Mouse (Mus musculus) left cerebral cortex, postnatal 10 days (tissue): ENCODE measurements around the gene Igsf21. TPM values are rescaled to one million over a fixed set of nuclear protein-coding genes. Genes with fewer than 3 reads are reported as not detected.

Experiments
- DNase-seq, 2 experiments: peaks; one replicate each; pipeline ENCODE4 v3.0.0; 2021 to 2022; ENCODE audit warnings: low spot score in 2 of 2, mixed read lengths in 1 of 2; ENCODE audit errors: extremely low spot score in 1 of 2
- intact Hi-C: fragments of 180-260 bp; cut with DNase I; formaldehyde crosslinking; loops from one replicate; pipeline ENCODE4 v1.15.1; 2025
- total RNA-seq, 2 experiments: library from RNA; stranded (reverse); gene quantifications; 2 replicates each; pipeline ENCODE4 v1.2.3; 2021

Gene Igsf21
- total RNA-seq, 2 experiments from 2014 or later = 147 to 158 TPM

- intact Hi-C loops = no loop called here
- DNase-seq = no peak
These were observed 36.3 kb downstream of the Igsf21 start for GRCm38 (mm10) chr4:140210129-140210890.

- intact Hi-C loops = no loop called here
- DNase-seq = peak; percentile 69 to 85
These were observed 40.8 kb downstream of the Igsf21 start for GRCm38 (mm10) chr4:140205811-140206231.

- intact Hi-C loops = no loop called here
- DNase-seq = no peak
These were observed 41.8 kb downstream of the Igsf21 start for GRCm38 (mm10) chr4:140204775-140205174.

DNA sequence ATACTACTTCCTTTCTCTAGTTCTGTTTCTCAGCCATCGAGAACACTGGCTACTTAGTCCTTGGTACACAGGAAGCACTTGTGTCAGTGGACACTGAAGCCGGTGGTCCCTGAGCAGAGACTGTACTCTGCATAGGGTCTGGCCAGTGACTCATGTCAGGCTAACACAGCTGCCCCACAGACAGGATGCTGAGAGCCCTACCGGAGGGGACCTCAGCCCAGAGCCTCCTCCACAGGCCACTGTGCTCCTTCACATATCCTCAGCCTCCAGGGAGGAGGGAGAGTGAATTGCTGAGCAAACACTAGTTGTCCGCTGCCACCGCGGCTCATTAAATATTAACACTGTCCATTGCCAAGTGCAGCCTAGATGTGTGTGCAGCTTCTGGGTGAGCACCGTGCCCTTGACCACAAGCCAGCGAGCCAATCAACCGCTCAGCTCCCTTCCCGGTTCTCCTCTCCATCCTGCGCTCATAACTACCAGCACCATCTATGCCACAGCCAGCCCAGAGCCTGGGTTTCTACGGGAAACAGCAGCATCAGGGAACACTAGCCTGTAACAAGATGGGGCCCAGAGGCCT is 42.8 kb downstream of the Igsf21 start:
- intact Hi-C loops = no loop called here
- DNase-seq = no peak

GRCm38 (mm10) chr4:140202196-140202595 is 44.4 kb downstream of the Igsf21 start:
- DNase-seq = no peak
- intact Hi-C loops = no loop called here

DNA sequence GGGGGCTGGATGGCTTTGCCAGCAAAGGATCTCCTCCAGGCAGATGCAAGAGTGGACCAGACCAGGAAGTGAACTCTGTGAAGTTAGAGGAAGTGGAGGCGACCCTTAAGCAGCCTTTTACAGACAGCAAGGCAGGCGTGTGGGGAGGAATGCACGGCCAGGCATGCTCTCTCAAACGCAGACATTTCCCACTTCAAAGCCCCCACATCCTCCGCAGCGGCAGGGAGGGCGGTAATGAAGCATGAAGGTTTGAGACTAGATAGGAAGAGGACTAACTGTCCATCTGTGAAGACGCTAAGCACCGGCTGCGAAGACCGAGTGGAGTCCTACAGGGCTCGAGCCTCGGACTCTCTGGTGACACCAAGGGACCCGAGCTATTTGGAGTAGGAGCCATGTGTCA is 46.3 kb downstream of the Igsf21 start:
- intact Hi-C loops = no loop called here
- DNase-seq = no peak

DNA sequence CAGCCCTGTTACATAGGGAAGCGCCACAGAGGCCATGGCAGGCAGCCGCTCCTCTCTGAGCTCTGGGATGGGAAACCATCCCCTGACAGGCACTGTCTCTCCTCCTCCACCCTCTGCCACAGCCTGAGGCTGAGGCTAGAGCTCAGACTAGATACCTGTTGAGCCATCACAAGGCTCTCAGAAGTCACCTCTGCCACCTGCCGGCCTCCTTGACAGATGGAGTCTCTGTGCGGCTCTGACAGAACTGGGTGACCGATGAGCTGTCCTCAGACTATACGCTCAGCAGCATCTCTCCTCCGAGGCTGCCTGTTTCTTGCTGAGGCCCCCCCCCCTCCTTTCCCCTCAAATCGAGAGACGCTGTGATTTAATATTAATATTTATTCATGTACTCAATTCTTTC is 49.9 kb downstream of the Igsf21 start:
- intact Hi-C loops = no loop called here
- DNase-seq = no peak

DNA sequence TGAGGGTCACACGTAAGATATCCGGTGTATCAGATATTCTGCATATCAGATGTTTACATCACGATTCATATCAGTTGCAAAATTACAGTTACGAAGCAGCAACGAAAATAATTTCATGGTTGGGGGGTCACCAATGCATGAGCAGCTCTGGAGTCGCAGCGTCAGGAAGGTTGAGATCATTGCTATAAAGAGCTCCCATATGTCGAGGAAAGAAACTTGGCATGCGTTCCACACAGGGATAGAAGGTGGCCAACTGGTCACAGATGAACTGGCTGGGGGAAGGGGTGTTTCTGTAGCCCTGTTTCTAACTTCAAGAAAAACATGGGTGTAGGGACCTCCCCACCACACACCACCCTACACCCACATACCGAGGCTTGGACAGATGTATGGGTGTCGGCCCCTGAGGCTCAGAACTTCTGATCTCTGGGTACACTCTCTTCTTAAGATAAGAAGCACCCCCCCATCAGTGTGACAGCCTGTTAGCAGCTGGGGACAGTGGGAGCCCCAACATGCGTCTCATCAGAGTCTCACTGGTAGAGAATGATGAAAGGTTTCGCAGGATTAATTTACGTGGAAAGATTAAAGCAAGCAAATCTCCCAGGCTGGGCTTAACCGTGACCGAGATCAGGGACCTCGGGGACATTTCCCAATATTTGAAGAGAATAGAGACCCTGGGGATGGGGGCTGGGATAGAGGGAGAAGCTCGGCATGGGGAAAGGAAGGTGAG is 54.1 kb downstream of the Igsf21 start:
- no peak for DNase-seq

GRCm38 (mm10) chr4:140189601-140190000 is 57.0 kb downstream of the Igsf21 start:
- intact Hi-C loops = no loop called here
- no peak for DNase-seq

More for the DNA sequence above, 54.1 kb downstream of the Igsf21 start:
- intact Hi-C loops = no loop called here

- DNase-seq = no peak
- intact Hi-C loops = no loop called here
These were observed 58.0 kb downstream of the Igsf21 start for GRCm38 (mm10) chr4:140188626-140189025.

GRCm38 (mm10) chr4:140187404-140188145 is 59.0 kb downstream of the Igsf21 start:
- intact Hi-C loops = no loop called here
- DNase-seq = no peak

DNA sequence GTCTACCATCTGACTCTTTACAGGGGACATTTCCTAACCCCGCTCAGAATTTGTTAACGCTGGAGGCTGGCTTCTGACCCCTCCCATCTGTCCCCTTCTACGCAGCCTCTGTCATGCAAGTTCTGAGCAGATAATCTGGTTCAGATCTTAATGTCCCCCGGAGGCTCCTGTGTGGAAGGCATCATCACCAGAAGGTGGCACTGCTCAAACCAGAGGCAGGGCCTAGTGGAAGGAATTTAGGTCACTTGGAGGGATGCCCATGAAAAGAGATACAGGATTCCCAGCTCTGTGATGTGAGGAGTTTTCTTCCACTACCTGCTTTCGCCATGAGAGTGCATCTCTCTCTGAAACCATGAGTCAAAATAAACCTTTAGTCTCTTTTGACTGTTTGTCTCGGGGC is 67.0 kb downstream of the Igsf21 start:
- intact Hi-C loops = no loop called here
- no peak for DNase-seq

GRCm38 (mm10) chr4:140177055-140177454 is 69.5 kb downstream of the Igsf21 start:
- DNase-seq = no peak
- intact Hi-C loops = no loop called here

DNA sequence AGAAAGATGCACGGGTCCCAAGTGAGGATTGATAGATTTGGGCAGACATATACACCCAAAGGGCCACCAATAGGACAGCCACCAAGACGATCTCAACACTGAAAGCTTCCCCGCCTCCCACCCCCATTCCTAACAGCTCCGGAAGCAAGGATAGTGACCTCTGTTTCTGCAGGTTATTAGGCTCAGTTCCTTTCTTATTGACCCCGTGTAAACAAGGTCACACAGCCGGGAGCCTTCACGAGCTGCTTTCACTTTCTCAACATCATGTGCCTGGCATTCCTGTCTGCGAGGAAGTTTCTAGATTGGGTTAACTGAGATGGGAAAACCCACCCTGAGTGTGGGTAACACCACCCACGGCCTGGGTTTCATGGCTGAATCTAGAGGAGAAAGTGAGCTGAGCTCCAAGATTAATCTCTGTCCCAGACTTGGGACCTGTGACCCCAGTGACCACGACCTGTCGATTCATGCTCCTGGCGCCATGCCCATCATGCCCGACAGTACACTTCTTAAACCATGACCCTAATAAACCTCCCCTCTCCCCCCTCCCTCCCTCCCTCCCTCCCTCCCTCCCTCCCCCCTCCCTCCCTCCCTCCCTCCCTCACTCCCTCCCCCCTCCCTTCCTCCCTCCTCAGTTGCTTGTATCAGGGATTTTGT is 72.7 kb downstream of the Igsf21 start:
- intact Hi-C loops = no loop called here
- no peak for DNase-seq

DNA sequence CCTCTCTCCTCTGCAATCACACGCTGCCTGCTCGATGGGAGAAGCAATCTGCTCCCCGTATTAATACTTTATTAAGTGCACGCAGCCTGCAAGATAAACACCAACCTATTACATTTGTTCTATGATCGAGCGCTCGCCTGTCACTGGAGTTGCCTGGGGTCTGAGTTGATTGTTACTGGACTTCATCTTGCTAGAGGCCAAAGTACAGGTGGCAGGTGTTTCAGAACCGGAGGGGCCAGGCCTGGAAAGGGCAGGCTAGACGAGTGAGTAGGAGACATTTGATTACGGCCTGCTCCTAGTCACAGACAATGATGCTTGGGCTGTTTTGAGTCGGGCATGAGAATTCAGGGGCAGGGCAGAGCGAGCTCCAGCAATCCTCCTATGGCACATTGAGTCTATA is 73.5 kb downstream of the Igsf21 start:
- intact Hi-C loops = no loop called here
- DNase-seq = no peak

DNA sequence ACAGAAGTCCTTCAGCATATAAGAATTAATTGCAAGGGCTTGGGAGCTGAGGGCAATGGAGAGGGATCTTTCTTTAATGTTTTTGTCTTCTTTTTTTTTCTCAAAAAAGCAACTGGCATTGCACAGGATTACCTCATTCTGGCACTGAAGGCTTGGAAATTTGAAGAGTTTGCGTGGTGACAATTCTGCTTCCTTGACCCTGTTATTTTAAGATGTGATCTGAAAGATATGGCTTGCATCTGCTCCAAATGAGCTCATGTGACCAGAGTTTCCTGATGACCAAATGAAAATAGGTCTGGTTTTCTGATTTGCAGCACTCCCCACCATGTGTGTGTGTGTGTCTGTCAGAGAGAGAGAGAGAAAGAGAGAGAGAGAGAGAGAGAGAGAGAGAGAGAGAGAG is 74.7 kb downstream of the Igsf21 start:
- intact Hi-C loops = no loop called here
- no peak for DNase-seq

DNA sequence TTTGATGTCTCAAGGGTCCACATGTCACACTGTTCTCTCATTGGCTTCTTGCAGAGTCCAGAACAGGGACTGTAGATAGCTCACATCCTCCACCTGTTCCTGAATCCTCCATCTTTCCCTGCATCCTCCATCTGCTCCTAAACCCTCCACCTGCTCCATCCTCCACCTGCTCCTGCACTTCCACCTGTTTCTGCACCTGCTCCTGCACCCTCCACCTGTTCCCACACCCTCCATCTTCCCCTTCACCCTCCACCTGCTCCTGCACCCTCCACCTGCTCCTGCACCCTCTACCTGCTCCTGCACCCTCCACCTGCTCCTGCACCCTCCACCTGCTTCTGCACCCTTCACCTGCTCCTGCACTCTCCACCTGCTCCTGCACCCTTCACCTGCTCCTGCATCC is 75.4 kb downstream of the Igsf21 start:
- intact Hi-C loops = no loop called here
- DNase-seq = no peak

GRCm38 (mm10) chr4:140165851-140166250 is 80.7 kb downstream of the Igsf21 start:
- no peak for DNase-seq
- intact Hi-C loops = no loop called here

DNA sequence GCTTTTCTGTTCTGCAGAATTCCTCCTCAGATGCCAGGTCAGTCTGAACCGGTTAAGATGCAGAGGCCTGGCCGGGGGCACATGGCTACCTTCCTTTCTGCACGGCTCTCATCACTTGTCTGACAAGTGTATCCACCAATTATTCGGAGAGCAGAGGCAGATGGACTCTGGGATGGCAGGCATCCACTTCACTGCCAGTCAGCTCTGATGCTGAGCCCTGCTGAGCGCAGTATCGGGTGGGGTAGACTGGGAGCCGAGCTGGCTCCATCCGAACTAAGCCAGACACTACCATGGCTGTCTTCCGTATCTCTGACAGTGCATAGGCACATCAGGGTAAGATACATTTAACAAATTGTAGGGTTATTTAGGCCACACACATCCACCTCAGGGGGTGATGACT is 81.9 kb downstream of the Igsf21 start:
- intact Hi-C loops = no loop called here
- no peak for DNase-seq
